Mouse (Mus musculus): ENCODE measurements around the gene Efhc2. TPM values are rescaled to one million over a fixed set of nuclear protein-coding genes. Genes with fewer than 3 reads are reported as not detected.

The Efhc2 gene
- total RNA-seq (2023): not detected in 2 replicates

DNA sequence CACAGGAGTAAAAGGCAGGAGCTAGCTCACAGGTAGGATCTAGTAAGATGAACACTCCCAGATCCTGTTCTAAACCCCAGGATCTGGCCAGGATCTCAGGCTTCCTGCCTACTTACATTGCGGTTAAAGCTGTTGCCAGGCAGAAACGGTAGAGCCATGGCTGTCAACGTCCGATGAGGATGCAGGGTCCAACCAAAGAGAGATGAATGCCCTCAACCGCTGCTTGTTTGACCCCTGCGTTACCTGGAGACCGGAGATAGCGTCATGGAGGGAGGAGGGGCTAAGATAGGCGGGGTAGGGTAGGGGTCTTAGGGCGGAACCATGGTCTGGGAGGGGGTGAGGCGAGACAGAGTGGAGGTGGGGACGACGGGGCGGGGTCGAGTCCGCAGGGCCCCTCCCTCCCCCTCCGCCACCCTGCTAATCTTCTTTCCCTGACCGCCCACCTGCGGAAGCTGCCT lies at the start of gene Efhc2:
Gene Efhc2, minus strand, starts transcription at position 243 of the 458 bp plus-strand sequence.

All from neutrophil, adult 65 days (primary cell).